Mouse (Mus musculus) liver (tissue): ENCODE measurements around the gene Zfp738.
"Not testable (repeated sequence)": the region's sequence is repeated elsewhere in the genome, so short reads cannot be mapped to it uniquely, and the experiment has no call there.

Experiments used
- DNase-seq: peaks from one replicate; pipeline ENCODE4 v3.0.0-alpha.2; 2020; ENCODE audit warnings: mixed read lengths

Gene Zfp738

GRCm38 (mm10) chr13:67686971-67687370, at the start of gene Zfp738:
Gene Zfp738 (minus strand): TSS chr13:67687071.
- no peak for DNase-seq

GRCm38 (mm10) chr13:67734391-67734790, 47.5 kb upstream of the Zfp738 start:
- not testable (repeated sequence) for DNase-seq

GRCm38 (mm10) chr13:67729441-67729840, 42.6 kb upstream of the Zfp738 start:
- DNase-seq: peak; percentile 14

GRCm38 (mm10) chr13:67728641-67729318, 41.9 kb upstream of the Zfp738 start, which contains the start of gene Zfp65:
Gene Zfp65 (minus strand): TSS chr13:67729173.
- peak; percentile 8 for DNase-seq

GRCm38 (mm10) chr13:67728106-67728505, 41.2 kb upstream of the Zfp738 start:
- no peak for DNase-seq

- DNase-seq: not testable (repeated sequence)
These were observed 38.5 kb upstream of the Zfp738 start for GRCm38 (mm10) chr13:67725331-67725730.

GRCm38 (mm10) chr13:67723848-67724479, 37.1 kb upstream of the Zfp738 start:
- peak; percentile 80 for DNase-seq

- not testable (repeated sequence) for DNase-seq
These were observed 3.0 kb downstream of the Zfp738 start for GRCm38 (mm10) chr13:67683841-67684240.

GRCm38 (mm10) chr13:67682959-67683735, 3.7 kb downstream of the Zfp738 start:
- peak; percentile 67 for DNase-seq

- no peak for DNase-seq
These were observed 12.0 kb downstream of the Zfp738 start for GRCm38 (mm10) chr13:67674902-67675301.

- DNase-seq: no peak
These were observed 34.4 kb downstream of the Zfp738 start for GRCm38 (mm10) chr13:67652496-67652895.

- peak; percentile 73 for DNase-seq
These were observed 49.4 kb downstream of the Zfp738 start, which contains the start of the genes Gm49345 and Zfp729a for GRCm38 (mm10) chr13:67637294-67638007. Gene Gm49345 (minus strand): TSS chr13:67637769. Gene Zfp729a (minus strand): TSS chr13:67637791.

GRCm38 (mm10) chr13:67610108-67610507, 76.8 kb downstream of the Zfp738 start:
- no peak for DNase-seq

GRCm38 (mm10) chr13:67609066-67609876, 77.6 kb downstream of the Zfp738 start, which contains the start of gene Zfp729b:
Gene Zfp729b (minus strand): TSS chr13:67609707.
- peak; percentile 84 for DNase-seq
